Mouse (Mus musculus): Measurements from ENCODE around the gene Tent5d.
A peak's percentile ranks its signal among the peaks of the same experiment; 100 is the strongest.

Gene Tent5d

GRCm38 (mm10) chrX:107792290-107792689, at the start of gene Tent5d:
Tent5d (plus strand) TSS chrX:107792590.
- DNase-seq: no peak

DNA sequence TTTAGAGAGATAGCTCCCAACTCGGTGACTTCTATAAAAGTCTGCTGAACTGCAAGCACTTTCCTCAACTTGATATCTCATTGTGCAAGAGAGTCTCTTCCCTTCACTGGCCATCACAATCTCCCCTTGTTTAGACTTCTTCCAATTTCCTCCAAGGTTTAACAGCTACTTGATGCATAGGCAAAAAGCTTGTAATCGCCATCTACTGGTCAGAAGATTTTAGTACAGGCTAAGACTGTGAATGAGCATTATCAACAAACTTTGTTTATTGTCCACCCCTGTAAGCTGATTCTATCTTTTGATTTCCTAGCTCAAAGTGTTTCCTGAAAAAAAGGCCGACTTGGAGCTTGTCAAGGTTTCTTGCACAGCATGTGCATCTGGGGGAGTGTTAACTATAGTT, 24.5 kb upstream of the Tent5d start:
- DNase-seq: peak in 1 of 2 experiments; percentile 1

DNA sequence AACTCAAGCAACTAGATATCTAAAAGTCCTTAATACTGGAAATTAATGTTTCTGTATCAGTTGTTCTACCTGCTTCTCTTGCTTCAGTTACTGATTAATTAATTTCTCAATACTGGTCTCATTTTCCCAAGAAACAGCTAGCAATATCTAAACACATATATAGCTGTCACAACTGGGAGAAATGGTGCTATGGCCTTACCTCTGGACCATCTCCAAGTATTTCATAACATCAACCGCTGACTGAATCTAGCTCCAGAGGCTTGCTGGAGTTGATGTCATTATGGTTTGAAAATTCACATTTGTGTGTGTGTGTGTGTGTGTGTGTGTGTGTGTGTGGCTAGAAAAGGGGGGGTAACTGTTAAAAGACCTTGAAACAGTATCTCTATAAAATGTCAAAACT, 2.3 kb upstream of the Tent5d start:
- no peak for DNase-seq

DNA sequence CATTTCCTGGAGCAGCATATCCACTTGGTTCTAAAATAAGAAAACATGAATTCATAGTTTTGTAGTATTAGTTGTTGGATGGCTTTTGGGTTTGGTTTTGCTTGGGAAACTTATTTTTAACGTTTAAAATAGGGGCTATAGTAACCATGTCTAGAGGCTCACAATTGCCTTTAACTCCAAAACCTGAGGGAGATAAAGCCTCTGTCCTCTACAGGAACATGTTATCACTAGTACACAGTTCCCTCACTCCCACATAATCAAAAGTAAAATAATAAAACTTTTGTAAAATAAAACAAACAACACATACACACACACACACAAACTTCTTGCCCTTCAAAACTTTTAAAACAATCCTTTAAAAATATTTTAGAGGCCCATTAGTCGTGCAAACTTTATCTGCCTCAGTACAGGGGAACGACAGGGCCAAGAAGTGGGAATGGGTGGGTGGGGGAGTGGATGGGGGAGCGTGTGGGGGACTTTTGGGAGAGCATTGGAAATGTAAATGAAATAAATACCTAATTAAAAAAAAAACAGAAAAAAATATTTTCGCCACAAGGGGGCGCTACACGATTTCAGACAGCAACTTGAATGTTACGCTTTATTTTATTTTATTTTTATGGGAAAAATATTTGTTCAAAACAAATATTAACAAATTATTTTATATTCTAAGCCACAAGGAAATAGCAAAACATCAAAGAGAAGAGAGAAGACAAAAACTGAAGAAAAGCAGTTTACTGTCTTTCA, 1.5 kb upstream of the Tent5d start:
- peak in 1 of 2 experiments; percentile 30 for DNase-seq

DNA sequence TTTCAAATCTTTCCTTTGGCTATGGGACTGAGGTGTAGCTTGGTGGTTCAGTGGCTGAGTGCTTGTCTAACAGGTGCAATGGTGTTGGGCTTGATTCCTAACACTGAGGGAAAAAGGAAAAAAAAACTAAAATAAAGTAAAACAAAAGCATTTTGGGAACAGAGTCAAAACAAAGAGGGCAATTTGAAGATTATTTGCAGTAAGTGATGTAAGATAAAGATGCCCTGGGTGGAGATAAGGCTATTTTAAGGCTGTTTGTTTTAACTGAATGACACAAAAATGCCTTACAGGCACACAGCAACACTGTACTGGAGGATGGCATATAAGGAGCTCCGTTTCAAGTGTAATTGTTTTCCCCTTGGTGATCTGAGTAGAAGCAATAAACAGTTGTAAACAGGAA, 3.4 kb downstream of the Tent5d start:
- DNase-seq: no peak

DNA sequence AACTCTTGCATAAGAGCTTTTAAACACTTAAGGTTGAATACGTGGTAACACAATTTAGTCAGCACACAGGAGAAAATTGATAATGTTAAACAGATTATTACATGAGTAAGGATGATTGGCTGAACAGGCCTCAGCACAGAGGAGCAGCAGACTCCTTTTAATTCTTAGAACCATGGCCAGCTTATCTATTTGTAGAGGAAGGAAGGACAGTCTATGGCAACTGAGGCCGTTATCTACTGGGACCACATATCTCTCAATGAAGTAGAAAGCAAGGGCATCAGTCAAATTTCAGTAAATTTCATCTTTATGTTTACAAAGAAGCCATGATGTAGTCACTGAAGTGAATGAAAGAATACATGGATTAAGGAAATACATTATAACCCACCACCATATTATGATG, 4.5 kb downstream of the Tent5d start:
- no peak for DNase-seq

- DNase-seq: no peak
Measured at GRCm38 (mm10) chrX:107812120-107812519, 19.7 kb downstream of the Tent5d start.

DNA sequence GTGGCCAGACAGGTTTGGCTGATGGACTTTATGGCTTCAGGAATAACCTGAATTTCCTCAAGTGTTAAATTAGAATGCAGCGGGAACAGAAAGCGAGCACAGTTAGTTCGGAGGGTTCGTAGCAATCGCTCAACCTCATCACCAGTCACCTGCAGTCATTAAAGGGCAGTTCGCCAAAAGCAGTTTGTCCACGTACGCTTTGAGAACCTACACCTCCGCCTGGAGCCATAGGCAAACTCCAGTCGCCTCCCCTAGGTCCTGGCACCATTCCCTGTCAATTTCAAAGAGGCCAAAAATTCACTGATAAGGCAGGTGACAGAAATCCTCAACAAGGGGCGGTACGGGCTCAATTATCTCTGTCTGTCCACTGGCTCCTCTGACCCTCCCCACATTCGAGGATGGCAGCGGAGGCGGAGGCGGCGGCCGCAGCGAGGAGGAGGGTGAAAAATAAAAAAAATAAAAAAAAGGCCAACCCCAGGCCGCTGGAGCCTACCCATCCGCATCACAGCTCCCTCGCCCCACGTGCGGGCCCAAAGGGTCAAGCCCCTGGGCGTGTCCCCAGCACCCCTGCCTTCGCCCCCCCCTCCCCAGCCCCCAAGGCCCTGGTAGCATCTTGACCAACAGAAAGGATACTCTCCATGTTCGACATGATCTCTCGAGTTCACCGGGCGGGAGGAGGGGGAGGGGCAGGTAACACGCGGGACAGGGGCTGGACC, 23.3 kb downstream of the Tent5d start:
- DNase-seq: peak; percentile 73

- DNase-seq: peak; percentile 94 to 95
Measured at GRCm38 (mm10) chrX:107816218-107816554, 23.8 kb downstream of the Tent5d start, which contains the start of gene 2610002M06Rik. 2610002M06Rik (minus strand) TSS chrX:107816334.

GRCm38 (mm10) chrX:107816726-107817125, 24.3 kb downstream of the Tent5d start:
- DNase-seq: no peak

- no peak for DNase-seq
Measured at GRCm38 (mm10) chrX:107858165-107858564, 65.8 kb downstream of the Tent5d start.

Measured in cerebellum, postnatal 10 days (tissue).